Mouse (Mus musculus): ENCODE results near the gene Ap2s1. TPM values are rescaled to one million over a fixed set of nuclear protein-coding genes. Genes with fewer than 3 reads are reported as not detected.

Ap2s1 gene
- total RNA-seq, 2 experiments from 2014 or later = 317 TPM

- DNase-seq = no peak
- intact Hi-C loops (cut with DNase I) = no loop called here
Observed at GRCm38 (mm10) chr7:16792316-16792715, 54.1 kb downstream of the Ap2s1 start.

GRCm38 (mm10) chr7:16793010-16793725, 55.0 kb downstream of the Ap2s1 start:
- intact Hi-C loops (cut with DNase I) = no loop called here
- DNase-seq = no peak

GRCm38 (mm10) chr7:16794886-16795285, 56.7 kb downstream of the Ap2s1 start:
- intact Hi-C loops (cut with DNase I) = no loop called here

More at GRCm38 (mm10) chr7:16794886-16795285, 56.7 kb downstream of the Ap2s1 start:
- no peak for DNase-seq

Other genes with a start within 250 kb of the Ap2s1 start
- gene Arhgap35, start 123.4 kb upstream of the Ap2s1 start, total RNA-seq (2021) = 100 to 1,000 TPM; 173 to 176 TPM
- not detected for gene Ceacam15, start 62.7 kb upstream of the Ap2s1 start, total RNA-seq (2021)
- not detected for gene Ceacam9, start 16.5 kb upstream of the Ap2s1 start, total RNA-seq (2021)
- gene Slc1a5, start 42.9 kb downstream of the Ap2s1 start, total RNA-seq (2021) = 1 to 10 TPM; 8.8 TPM
- gene Strn4, start 77.5 kb downstream of the Ap2s1 start, total RNA-seq (2021) = 100 to 1,000 TPM; 223 to 229 TPM
- 10 to 100 TPM; 35.8 to 38.9 TPM for gene Fkrp, start 78.3 kb downstream of the Ap2s1 start, total RNA-seq (2021)
- 1 to 10 TPM; 9.1 to 9.5 TPM for gene Prkd2, start 104.5 kb downstream of the Ap2s1 start, total RNA-seq (2021)
- 10 to 100 TPM; 57.6 to 61.8 TPM for gene Dact3, start 136.9 kb downstream of the Ap2s1 start, total RNA-seq (2021)
- 1 to 10 TPM; 1.2 to 1.7 TPM for gene Gng8, start 153.4 kb downstream of the Ap2s1 start, total RNA-seq (2021)
- not detected for gene Ptgir, start 168.1 kb downstream of the Ap2s1 start, total RNA-seq (2021)
- gene Calm3, start 185.7 kb downstream of the Ap2s1 start, total RNA-seq (2021) = 1,000 to 10,000 TPM; 1,235 to 1,345 TPM
- 100 to 1,000 TPM; 169 to 194 TPM for gene Pnmal2, start 206.3 kb downstream of the Ap2s1 start, total RNA-seq (2021)
- 10 to 100 TPM; 56.0 to 57.6 TPM for gene Pnmal1, start 221.3 kb downstream of the Ap2s1 start, total RNA-seq (2021)
- gene Gm42372, start 244.7 kb downstream of the Ap2s1 start, total RNA-seq (2021) = 10 to 100 TPM; 38.0 to 41.8 TPM